Mouse (Mus musculus) c-Kit-negative CD71-positive TER-119-positive erythroid progenitor cells, embryonic 14.5 days (primary cell): ENCODE data around the gene Melk.

Source experiments
- DNase-seq: peaks from one replicate; pipeline ENCODE4 v3.0.0-alpha.2; 2013; ENCODE audit warnings: low read depth, low spot score

Gene Melk

DNA sequence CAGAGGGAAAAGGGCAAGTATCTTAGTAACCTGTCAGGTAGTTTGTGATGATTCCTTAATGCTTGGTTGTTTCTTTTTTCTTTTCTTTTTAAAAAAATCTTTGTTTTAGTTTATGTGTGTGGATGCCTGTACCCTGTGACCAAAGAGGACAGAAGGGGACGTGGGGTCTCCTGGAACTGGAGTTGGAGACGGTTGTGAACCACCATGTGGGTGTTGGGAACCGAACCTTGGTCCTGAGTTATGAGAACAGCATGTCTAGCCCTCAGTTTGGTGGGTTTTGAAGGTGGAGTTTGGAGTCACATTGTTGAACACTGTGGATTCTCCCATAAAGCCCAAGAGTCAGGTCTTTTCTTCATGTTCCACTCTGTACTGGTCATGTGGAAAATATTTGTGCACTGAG is 26.0 kb downstream of the Melk start:
- no peak for DNase-seq

DNA sequence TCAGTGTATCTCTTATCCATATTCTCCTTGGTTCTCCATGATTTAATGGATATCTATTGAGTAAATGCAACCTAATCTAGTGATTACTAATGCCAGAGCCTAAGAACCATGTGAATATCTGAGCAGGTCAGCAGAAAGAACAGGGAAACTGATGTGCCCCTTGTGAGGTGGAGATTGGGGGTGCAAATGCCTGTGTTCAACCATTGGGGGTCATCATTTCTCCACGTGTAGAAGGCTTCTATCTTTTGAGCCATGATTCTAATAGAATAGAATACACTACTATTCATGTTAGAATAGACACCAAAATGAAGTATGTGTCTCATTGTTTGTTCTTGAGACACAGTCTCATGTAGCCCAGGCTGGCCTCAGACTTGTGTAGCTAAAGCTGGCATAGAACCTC is 27.3 kb downstream of the Melk start:
- no peak for DNase-seq

DNA sequence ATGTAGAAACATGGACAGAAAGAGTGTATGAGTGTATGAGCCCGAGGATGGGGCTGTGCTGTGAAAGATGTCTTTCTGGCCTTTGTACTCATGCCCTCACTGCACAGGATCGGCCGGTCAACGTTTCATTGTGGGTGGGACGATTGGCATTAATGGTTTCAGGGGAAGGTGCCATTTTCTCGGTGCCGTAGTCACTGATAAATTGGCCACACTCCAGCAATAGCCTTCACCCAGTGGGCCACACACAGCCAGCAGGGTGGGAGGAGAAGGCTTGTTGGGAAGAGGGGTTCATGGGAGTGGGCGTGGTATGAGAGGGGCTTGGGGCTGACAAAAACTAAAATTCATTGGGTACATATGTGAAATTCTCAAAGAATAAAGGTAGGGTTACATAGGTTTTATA is 34.3 kb downstream of the Melk start:
- DNase-seq: no peak

DNA sequence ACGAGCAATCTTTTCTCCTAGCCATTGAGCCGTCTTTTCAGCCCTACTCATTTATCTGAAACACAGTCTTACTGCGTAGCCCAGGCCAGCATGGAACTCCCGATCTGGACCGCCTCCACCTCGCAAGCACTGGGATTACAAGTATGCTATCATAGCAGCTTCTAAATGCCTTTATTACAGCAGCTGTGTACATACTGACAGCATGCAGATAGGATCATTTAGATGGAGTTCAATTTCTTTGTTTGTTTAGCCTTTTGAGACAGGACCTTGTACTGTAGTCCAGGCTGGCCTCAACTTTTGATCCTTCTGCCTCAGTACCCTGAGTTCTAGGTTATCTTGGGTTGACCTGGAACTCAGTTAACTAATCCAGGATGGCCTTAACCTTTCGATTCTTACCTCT is 61.0 kb downstream of the Melk start:
- no peak for DNase-seq

DNA sequence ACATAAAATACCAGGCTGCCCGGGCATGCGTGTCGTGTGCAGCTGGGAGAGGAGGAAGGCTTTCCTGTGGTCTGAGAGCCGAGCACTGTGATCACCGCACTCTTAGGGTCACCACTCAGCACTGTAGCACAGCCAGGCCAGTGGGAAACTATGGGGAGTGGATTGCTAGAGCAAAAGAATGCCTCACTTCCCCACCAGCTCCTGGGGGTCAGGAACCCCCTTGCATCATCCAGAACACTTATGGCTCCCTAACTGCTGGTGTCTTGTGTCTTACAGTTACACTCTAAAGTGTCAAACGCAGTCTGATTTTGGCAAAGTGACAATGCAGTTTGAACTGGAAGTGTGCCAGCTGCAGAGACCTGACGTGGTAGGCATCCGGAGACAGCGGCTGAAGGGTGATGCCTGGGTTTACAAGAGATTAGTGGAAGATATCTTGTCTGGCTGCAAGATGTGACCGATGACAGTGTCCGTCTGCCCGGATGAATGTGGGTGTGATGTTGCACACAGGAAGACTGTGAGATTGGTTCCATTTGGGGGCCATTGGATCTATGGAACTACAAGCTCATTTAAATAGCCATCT is 62.8 kb downstream of the Melk start:
- DNase-seq: no peak

DNA sequence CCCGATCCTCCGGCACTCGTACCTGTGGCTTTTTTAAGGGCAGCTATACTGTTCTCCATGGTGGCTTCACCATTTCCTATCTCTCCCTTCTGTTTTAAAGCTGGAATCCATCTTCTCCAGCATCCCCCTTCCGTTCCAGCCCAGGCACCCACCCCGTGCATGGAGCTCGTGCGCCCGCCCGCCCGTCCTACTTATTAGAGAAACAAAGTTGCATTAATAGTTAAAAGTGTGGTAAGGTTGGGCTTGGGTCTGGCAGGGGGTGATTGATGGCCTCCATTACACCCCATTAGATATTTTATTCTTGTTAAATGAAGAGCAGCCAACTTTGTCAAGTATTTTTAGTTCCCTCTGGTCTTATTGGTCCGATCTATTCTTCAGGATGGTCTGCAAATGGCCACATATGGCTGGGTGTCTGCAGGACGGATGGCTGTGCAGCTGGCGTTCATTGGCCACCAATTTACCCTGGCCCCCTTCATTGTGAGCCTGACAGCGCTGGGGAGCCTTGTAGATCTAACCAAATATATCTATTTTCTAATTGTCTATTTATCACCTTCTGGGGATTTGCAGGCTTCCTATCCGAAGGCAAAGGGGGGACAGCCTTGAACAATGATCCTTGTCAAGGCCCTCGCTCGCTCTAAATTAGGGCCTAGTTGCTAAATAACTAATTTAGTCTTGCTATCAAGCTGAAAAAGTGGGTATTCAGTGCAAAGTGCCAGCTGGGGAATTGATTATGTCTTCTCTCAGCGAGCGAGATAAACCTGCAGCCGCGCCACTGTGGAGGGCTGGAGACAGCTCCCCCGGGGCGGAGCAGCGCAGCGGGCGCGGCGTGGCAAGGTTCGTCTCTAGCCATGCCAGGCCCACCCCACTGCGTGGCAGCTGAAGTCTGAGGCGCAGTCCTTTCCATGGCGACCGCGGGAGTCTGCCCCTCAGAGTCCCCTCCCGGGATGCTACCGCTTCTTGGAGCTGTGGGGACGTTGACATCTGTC is 91.8 kb downstream of the Melk start:
- no peak for DNase-seq

DNA sequence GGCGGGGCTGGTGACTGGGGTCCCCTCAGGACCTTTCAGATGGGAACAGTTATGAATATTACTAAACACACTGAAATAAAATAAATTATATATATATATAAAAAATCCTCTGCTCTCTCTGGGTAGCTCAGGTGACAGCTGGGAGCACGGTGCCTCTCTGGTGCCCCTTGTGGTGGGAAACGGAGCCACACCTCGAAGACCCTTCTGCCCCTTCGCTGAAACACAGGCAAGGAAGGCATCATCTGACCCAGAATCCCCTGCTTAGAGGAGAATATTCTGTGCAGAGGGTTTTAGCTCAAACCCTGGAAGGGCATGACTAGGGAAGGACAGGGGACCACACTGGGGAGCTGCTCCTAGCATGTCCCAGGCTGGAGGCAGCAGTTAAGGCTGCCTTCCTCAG is 101.9 kb downstream of the Melk start:
- no peak for DNase-seq

DNA sequence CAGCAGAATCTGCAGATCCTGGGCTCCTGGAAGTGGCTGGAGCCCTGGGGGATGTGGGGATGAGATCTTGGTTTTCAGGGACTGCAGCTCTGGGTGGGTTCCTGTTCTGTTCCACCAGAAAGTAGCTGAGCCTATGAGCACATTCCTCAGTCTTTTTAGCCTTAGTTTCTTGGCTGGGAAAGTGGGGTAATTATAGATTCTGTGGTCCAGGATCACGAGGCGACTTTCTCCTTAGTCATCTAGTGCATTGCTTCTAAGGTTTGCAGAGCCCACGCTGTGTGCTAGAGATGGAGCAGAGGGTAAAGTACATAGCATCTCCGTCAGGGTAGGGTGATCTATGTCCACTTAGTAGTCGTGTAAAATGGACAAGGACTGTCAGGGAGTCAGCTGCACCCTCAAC is 103.8 kb downstream of the Melk start:
- DNase-seq: no peak
